Mouse (Mus musculus) liver, adult 2 months (tissue): ENCODE measurements around the gene Dlec1.

Source experiments
- CTCF ChIP-seq: fragments of 200-500 bp; IDR thresholded peaks from 2 replicates; pipeline ENCODE4 v1.5.1; 2011; ENCODE audit warnings: low read depth, low read length, control low read depth
- POLR2A ChIP-seq: fragments of 200-500 bp; IDR thresholded peaks from 2 replicates; pipeline ENCODE4 v1.6.1; 2011; ENCODE audit warnings: low read length, control low read depth; ENCODE audit not compliant: insufficient read depth; ENCODE audit errors: extremely low read depth

- TF ChIP-seq CTCF (0 out of 2 replicates have a peak, but pooled peaks have one; percentile 2), POLR2A (peak; percentile 37; the same call in 1 of the 2 replicates)
Observed at GRCm38 (mm10) chr9:119155416-119155815, 53.1 kb downstream of the Dlec1 start.
